Mouse (Mus musculus): Measurements from ENCODE around the gene Rhot1. TPM values are rescaled to one million over a fixed set of nuclear protein-coding genes. Genes with fewer than 3 reads are reported as not detected.

The Rhot1 gene
- polyA plus RNA-seq (2015; fragmentation: Nextera tagmentation; extraction: Ambion mirVana), result 75.7 and 78.6 TPM in 2 replicates

DNA sequence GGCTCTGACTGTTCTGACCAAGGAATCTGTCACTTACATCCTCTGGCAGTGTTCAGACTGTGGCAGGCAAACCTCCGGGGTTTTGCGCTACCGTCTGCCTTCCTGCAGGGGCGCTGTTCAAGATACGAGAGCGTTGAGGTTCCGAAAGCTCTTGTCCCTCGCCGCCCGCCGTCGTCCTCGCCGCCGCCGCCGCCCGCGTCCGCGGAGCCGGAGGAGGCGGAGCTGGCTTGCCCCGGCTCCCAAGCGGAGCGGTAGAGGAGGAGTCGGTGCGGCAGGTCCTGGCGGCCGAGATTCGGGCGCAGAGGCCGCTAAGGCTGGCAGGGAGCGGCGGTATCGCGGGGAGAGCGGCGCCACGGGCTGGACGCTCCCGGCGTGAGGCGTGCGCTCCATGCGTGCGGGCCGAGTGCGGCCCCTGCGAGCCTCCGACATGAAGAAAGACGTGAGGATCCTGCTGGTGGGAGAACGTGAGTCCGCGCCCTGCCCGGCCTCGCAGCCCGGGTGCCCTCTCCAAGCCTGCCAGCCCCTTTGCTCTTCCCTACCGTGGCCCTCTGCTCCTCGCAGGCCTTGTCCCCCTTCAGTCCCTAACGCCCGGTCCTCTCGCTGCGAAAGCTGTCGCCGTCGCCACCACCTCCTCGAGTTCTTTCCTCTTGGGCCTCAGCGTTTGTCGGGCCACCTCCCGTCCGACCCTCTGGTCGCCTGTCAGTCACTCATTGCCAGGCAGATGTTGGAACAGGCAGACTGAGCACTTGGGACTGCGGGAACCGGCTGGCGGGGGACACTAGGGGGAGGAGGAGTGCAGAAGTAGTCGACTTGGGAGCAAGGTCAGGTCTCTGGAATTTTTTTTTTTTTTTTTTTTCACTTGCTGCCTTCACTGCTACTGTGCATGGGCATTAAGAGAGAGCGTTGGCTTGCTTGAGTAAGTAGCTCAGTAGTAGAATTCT, at the start of gene Rhot1:
Rhot1 (plus strand) TSS at position 160 of the 941 bp plus-strand sequence.
- Histone ChIP-seq H3K27ac (replicated peaks) (peak within 1 kb of the TSS; percentile 92), H3K27me3 (no peaks in the 10 kb centered on the region), H3K9me3 (no peaks in the 10 kb centered on the region), H3K4me2 (replicated peaks) (peak within 1 kb of the TSS; percentile 65), H3K4me1 (peaks cover 17% of the 10 kb centered on the region), H3K9ac (replicated peaks) (peak within 1 kb of the TSS; percentile 92), H3K36me3 (peaks cover 4% of the 10 kb centered on the region; the same call in 1 of the 2 replicates), H3K4me3 (peak within 1 kb of the TSS; percentile 68)
- under 1% methylated on average over 78 of the region's 78 CpGs for WGBS
- ATAC-seq (replicated peaks), result peak; percentile 94

DNA sequence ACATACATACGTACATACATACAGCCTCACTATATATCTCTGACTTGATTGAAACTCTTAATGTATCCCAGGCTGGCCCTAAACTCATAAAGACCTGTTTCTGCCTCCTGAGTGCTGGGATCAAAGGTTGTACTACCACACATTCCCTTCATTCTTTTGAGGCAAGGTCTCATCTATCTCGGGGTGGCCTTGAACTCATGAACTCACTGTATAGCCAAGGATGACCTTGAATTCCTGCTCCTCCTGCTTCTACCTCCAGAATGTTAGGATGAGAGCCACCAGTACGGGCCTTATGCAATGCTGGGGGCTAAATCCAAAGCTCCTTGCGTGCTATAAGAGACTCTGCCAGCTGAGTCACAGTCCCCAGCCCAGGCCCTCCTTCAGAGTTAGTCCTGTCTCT, 47.8 kb upstream of the Rhot1 start:
- Histone ChIP-seq H3K4me3 (no peak overlapping the region), H3K27ac (replicated peaks) (no peak overlapping the region), H3K4me2 (replicated peaks) (no peak overlapping the region), H3K4me1 (no peaks in the 10 kb centered on the region), H3K36me3 (no peaks in the 10 kb centered on the region), H3K9me3 (no peaks in the 10 kb centered on the region), H3K27me3 (peaks cover 3% of the 10 kb centered on the region), H3K9ac (replicated peaks) (no peak overlapping the region)
- 85% methylated on average over 4 of the region's 4 CpGs for WGBS
- ATAC-seq (replicated peaks), result no peak

DNA sequence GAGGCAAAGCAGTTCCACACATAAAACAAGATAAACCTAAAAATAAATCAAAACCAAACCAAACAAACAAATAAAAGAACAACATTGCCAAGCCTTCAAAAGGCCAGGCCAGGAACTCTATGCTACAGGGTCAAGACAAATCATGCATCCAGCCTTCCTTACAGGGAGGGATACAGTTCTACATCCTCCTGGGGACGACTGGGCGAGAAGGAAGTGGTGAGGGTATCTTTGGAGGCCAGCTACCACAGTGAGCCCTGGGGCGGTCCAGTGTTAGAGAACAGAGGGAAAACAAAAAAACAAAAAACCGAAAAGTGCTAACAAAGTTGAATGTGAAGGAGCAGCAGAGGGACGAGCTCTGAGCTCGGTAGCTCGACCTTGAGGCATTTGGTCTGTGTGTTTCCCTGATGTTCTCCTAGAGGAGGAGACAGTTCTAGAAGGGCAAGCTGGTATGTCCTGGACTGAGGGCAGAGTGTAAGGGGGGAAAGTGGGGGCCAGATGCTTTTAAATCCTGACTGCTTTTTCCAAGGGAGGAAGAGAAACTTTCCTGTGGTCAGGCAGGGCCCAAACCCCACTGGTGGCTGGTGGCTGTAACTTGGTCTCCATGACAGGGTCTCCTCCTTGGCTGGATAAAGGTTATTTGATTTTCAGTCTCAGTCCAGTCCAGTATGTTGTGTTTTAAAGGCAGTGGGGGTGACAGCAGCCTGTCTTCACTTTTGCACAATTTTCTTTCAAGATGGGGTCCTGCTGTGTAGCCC, 45.3 kb upstream of the Rhot1 start:
- WGBS, result 73% methylated on average over 7 of the region's 7 CpGs
- H3K27me3 ChIP-seq, result no peaks in the 10 kb centered on the region
- no peak overlapping the region for H3K4me3 ChIP-seq
- no peak overlapping the region for H3K4me2 ChIP-seq (replicated peaks)
- no peaks in the 10 kb centered on the region for H3K9me3 ChIP-seq
- H3K4me1 ChIP-seq, result no peaks in the 10 kb centered on the region
- ATAC-seq (replicated peaks), result no peak
- H3K36me3 ChIP-seq, result no peaks in the 10 kb centered on the region
- H3K9ac ChIP-seq (replicated peaks), result no peak overlapping the region
- H3K27ac ChIP-seq (replicated peaks), result no peak overlapping the region

DNA sequence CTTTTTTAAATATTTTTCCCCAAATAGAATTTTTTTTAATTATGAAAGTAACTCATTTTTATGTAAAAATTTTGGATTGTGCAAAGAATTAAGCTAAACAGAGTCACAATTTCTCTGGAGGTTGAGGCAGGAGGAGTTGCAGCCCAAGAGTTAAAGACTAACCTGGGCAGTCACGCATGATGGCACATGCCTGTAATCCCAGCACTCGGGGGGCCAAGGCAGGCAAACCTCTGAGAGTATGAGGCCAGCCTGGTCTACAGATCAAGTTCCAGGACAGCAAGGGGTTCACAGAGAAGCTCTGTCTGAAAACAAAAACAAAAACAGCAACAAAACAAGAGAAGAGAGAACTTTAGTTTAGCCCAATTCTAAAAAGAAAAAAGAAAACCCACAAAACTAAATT, 44.6 kb upstream of the Rhot1 start:
- 42% methylated on average over 2 of the region's 2 CpGs for WGBS
- no peak overlapping the region for H3K27ac ChIP-seq (replicated peaks)
- H3K4me2 ChIP-seq (replicated peaks), result no peak overlapping the region
- no peak for ATAC-seq (replicated peaks)
- no peak overlapping the region for H3K4me3 ChIP-seq
- H3K36me3 ChIP-seq, result no peaks in the 10 kb centered on the region
- H3K9me3 ChIP-seq, result no peaks in the 10 kb centered on the region
- H3K9ac ChIP-seq (replicated peaks), result no peak overlapping the region
- H3K27me3 ChIP-seq, result no peaks in the 10 kb centered on the region
- no peaks in the 10 kb centered on the region for H3K4me1 ChIP-seq

DNA sequence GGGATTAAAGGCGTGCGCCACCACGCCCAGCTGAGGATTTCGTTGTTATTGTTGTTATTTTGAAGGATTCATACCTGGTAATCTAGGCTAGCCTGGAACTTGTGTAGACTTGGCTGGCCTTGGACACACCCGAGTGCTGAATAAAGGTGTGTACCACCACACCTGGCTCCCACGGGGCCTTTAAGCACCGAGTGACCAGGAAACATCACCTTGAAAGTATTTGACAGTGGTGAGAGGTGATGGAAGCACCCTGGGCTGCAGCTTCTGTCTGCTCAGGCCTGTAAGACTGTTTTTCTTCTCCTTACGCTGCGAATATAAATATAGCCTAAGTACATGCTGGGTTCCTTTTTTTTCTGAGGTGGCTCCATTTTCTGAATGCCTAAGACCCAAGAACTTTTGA, 40.7 kb upstream of the Rhot1 start:
- Histone ChIP-seq H3K9me3 (no peaks in the 10 kb centered on the region), H3K36me3 (no peaks in the 10 kb centered on the region), H3K4me1 (no peaks in the 10 kb centered on the region), H3K9ac (replicated peaks) (no peak overlapping the region), H3K4me3 (no peak overlapping the region), H3K4me2 (replicated peaks) (no peak overlapping the region), H3K27ac (replicated peaks) (no peak overlapping the region), H3K27me3 (no peaks in the 10 kb centered on the region)
- 91% methylated on average over 9 of the region's 9 CpGs for WGBS
- no peak for ATAC-seq (replicated peaks)

DNA sequence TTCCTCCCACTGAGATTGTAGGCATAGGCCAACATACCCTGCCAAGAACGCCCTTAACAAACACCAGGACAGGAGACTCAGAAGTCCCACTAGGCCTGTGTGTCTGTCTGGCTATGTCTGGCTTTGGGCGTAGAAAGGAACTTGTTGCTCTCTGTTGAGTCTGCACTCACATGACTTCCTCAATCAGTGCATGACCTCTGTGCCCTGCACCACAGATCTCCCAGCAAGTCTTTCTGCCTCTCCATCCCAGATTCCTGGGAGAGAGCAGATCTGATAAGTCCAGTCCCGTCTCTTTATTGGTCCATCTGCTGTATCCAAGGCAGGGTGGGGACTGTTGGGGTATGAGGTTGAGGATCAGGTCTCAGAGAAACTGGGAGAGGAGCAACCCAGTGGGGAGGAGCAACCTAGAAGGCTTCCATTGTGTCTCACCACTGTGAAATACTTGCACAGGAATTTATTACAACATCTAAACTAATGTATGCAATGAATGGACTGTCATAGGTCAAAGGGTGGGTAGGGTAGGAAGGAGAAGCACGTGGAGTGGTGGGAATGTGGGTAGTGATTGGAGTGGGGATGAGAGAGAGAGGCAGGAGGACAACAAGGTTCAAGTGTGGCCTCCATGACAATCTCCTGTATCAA, 40.1 kb upstream of the Rhot1 start:
- Histone ChIP-seq H3K9ac (replicated peaks) (no peak overlapping the region), H3K4me2 (replicated peaks) (no peak overlapping the region), H3K9me3 (no peaks in the 10 kb centered on the region), H3K36me3 (no peaks in the 10 kb centered on the region), H3K4me1 (no peaks in the 10 kb centered on the region), H3K27me3 (no peaks in the 10 kb centered on the region), H3K27ac (replicated peaks) (no peak overlapping the region), H3K4me3 (no peak overlapping the region)
- no peak for ATAC-seq (replicated peaks)
- 87% methylated on average over 4 of the region's 4 CpGs for WGBS

DNA sequence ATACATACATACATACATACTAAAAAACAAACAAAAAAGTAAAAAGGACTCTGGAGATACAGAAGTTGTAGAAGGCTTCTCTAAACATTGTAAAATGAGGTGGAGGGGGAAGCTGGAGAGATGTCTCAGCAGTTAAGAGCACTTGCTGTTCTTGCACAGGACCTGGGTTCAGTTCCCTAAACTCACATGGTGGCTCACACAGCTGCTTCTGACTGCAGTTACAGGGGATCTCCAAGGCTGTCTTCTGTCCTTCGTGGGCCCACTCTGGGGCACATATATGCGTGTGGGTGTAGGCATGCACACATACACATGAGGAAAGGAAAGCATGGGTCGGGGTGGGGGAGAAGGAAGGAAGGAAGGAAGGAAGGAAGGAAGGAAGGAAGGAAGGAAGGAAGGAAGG, 39.2 kb upstream of the Rhot1 start:
- H3K4me3 ChIP-seq, result no peak overlapping the region
- H3K4me2 ChIP-seq (replicated peaks), result no peak overlapping the region
- no peak overlapping the region for H3K27ac ChIP-seq (replicated peaks)
- H3K4me1 ChIP-seq, result no peaks in the 10 kb centered on the region
- no peaks in the 10 kb centered on the region for H3K36me3 ChIP-seq
- 89% methylated on average over 3 of the region's 3 CpGs for WGBS
- no peaks in the 10 kb centered on the region for H3K9me3 ChIP-seq
- no peak for ATAC-seq (replicated peaks)
- H3K9ac ChIP-seq (replicated peaks), result no peak overlapping the region
- H3K27me3 ChIP-seq, result no peaks in the 10 kb centered on the region

DNA sequence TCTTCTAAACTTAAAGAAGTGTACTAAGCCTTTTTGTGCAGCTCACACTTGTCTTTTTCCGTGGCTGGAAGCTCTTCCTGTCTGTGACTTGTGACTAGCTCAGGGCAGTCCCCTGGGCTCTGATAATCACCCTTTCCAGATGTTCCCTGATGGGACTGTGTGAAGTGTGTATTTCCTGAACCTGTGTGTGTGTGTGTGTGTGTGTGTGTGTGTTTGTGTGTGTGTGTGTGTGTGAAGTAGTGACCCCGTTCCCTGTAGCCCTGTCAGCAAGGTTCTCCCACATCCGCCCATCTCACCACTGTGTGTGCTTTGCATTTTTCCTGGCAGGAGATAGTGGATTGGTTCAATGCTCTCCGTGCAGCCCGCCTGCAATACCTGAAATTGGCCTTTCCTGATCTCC, 38.5 kb upstream of the Rhot1 start:
- no peak overlapping the region for H3K27ac ChIP-seq (replicated peaks)
- no peaks in the 10 kb centered on the region for H3K4me1 ChIP-seq
- H3K9ac ChIP-seq (replicated peaks), result no peak overlapping the region
- H3K27me3 ChIP-seq, result no peaks in the 10 kb centered on the region
- ATAC-seq (replicated peaks), result no peak
- no peak overlapping the region for H3K4me2 ChIP-seq (replicated peaks)
- no peaks in the 10 kb centered on the region for H3K9me3 ChIP-seq
- H3K4me3 ChIP-seq, result no peak overlapping the region
- 72% methylated on average over 5 of the region's 5 CpGs for WGBS
- no peaks in the 10 kb centered on the region for H3K36me3 ChIP-seq

DNA sequence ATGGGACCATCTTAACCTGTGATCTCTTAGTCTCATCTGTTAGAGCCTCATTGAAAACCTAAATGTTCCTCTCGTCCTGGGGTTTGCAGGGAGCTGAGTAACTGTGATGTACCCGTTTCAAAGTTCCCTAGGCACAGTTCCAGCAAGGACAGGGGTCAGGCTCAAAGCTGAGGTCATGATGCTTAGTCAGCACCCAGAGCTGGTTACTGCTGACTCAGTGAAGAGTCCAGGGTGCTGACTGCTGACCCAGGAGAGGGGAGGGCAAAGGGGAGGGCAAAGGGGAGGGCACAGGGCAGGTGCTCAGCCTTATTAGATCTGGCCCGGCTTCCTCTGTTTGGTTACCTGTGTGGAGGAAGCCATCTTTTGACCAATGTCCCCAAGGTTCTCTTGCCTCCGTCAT, 36.9 kb upstream of the Rhot1 start:
- 69% methylated on average over 4 of the region's 4 CpGs for WGBS
- Histone ChIP-seq H3K27ac (replicated peaks) (no peak overlapping the region), H3K4me2 (replicated peaks) (no peak overlapping the region), H3K9me3 (no peaks in the 10 kb centered on the region), H3K36me3 (no peaks in the 10 kb centered on the region), H3K4me3 (no peak overlapping the region), H3K9ac (replicated peaks) (no peak overlapping the region), H3K4me1 (no peaks in the 10 kb centered on the region), H3K27me3 (no peaks in the 10 kb centered on the region)
- ATAC-seq (replicated peaks), result no peak

DNA sequence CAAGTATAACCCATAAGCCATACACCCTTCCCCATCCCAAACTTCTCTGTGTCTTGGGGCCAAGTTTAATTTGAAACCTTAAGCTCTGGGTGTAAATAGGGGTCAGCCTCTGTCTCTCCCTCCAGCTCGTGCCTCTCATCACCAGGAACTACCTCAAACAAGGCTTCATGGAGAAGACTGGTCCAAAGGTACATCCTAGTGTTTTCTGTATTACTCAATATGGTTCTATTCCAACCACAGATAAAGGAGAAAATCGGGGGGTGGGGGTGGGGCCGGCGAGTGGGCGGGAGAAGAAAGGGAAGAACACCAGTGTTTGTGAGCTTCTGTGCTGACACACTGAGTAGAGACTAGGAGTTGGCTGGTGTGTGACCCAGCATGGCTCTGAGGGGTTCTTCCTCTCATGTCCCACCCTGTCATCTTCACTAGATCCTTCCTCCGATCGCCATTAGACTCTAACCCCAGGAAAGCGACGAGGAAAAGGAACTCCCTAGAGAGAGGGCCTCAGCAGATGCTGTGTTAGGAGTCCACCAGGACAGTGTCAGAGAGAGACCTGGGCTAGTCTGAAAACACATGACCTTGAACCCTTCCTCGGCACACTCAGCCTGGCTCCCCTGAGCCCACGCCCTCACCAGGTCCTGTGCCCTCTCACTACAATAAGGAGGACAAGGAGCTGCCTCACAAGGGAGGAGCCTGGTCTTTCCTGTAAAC, 34.7 kb upstream of the Rhot1 start:
- H3K4me1 ChIP-seq, result no peaks in the 10 kb centered on the region
- H3K4me2 ChIP-seq (replicated peaks), result no peak overlapping the region
- ATAC-seq (replicated peaks), result no peak
- H3K36me3 ChIP-seq, result no peaks in the 10 kb centered on the region
- no peak overlapping the region for H3K4me3 ChIP-seq
- H3K9ac ChIP-seq (replicated peaks), result no peak overlapping the region
- no peaks in the 10 kb centered on the region for H3K9me3 ChIP-seq
- 84% methylated on average over 11 of the region's 11 CpGs for WGBS
- H3K27ac ChIP-seq (replicated peaks), result no peak overlapping the region
- no peaks in the 10 kb centered on the region for H3K27me3 ChIP-seq

DNA sequence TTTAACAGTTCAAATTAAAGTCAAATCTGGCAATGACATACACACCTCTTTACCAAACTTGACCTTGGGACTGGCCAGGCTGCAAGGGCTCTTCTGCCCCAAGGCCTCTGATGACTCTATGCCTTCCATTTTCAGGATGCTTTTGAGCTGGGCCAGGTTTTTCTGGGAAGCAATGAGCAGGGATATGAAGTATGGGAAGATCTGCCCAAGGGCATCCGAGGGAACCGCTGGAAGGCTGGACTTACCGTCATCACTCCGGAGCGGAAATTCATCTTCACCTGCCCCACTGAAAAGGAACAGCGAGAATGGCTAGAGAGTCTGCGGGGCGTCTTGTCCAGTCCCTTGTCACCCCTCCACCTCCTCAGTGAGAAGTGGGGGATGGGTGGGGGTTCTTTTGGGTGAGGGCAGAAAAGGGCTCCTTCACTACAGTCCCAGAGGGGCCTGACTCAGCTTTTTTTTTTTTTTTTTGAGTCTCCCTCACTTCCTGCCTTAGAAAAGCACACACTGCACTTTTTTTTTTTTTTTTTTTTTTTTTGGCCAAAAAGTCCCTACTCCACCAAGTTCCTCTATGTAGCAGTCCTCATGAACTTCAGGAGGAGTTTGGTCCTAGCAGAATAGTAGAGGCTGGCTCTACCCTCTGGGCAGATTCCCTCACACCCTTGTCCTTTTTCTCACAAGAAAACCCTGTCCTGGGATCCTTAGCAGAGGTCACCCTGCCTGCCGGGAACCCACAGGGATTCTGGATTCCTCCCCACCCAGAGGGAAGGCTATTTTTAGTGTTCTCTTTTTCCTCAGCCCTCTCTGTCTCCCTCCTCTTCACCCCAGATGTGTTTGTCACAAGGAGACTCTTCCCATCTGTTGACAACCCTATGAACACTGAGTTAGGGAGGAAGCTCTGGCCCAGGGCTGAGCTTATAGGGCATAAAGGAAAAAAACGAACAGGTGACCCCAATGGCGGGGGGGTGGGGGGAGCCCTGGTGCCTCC, 31.6 kb upstream of the Rhot1 start:
- H3K36me3 ChIP-seq, result no peaks in the 10 kb centered on the region
- ATAC-seq (replicated peaks), result no peak
- no peaks in the 10 kb centered on the region for H3K27me3 ChIP-seq
- H3K4me3 ChIP-seq, result no peak overlapping the region
- no peak overlapping the region for H3K4me2 ChIP-seq (replicated peaks)
- 82% methylated on average over 11 of the region's 11 CpGs for WGBS
- no peaks in the 10 kb centered on the region for H3K9me3 ChIP-seq
- H3K4me1 ChIP-seq, result no peaks in the 10 kb centered on the region
- no peak overlapping the region for H3K9ac ChIP-seq (replicated peaks)
- no peak overlapping the region for H3K27ac ChIP-seq (replicated peaks)
